Mouse (Mus musculus): ENCODE data around the gene Cep126. TPM values are rescaled to one million over a fixed set of nuclear protein-coding genes. Genes with fewer than 3 reads are reported as not detected.

Cep126 gene
- polyA plus RNA-seq (2012; rRNA removed) = 0.19 and 0.58 TPM in 2 replicates

GRCm38 (mm10) chr9:8134117-8134574 is at the start of gene Cep126:
Cep126 (minus strand) TSS chr9:8134294.

GRCm38 (mm10) chr9:8042338-8043043 is 91.6 kb downstream of the Cep126 start, which contains the start of gene Cfap300:
Cfap300 (minus strand) TSS chr9:8042823.

Other genes with a start within 250 kb of the Cep126 start
- gene Yap1, start 129.7 kb downstream of the Cep126 start, polyA plus RNA-seq (2012; rRNA removed) = 23.8 and 30.9 TPM in 2 replicates
- gene Cfap300, start 91.5 kb downstream of the Cep126 start, polyA plus RNA-seq (2012; rRNA removed) = 0.32 and 1.6 TPM in 2 replicates

Data from stomach, adult 2 months (tissue).